Mouse (Mus musculus) urinary bladder, postnatal 36 days (tissue): ENCODE measurements around the gene Nop9.

Experiments used
- DNase-seq, 2 experiments: peaks; one replicate each; pipeline ENCODE4 v3.0.0; 2022; ENCODE audit warnings: low spot score in 2 of 2, mixed read lengths in 1 of 2

The Nop9 gene

GRCm38 (mm10) chr14:55727889-55728685 is 17.4 kb upstream of the Nop9 start:
- no peak for DNase-seq

DNA sequence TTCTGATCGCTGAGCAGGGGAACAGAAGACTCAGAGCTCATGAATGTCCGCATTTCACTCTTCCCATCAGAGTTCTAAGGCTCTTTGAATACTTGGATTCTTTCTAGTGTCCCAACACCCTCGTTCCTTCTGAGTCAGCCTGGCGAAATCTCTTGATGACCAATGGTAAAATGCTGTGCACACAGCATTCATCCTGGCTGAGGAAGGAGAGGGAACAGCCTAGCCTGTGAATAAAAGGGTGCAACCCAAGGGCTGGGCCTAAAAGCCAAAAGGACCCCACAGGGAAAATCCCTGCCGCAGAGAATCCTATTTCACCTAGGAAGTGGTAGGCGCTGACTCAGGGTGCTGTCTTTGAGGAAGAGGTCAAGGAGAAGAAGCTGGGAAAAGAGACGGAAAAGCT is 15.4 kb upstream of the Nop9 start:
- DNase-seq, result no peak

GRCm38 (mm10) chr14:55730531-55731032 is 14.9 kb upstream of the Nop9 start:
- DNase-seq, result no peak

DNA sequence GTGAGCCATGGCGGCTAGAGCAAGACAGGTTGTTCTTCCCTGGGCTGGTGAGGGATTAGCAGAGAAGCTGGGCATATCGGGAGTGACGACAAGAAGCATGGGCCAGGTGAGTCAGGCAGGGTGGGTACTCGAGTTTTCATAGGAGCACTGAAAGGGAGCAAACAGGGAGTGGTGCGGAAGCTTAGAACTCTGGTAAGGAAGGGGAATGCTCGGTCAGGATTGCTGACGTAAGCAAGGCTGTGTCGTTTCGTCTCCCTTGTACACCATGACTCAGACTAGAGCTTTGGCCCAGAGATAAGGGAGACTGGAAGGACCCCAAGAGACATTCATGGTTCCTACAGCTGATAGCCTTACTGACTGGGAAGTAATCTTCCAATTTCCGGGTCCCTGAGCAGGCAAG is 11.6 kb upstream of the Nop9 start:
- no peak for DNase-seq

- no peak for DNase-seq
Measured at GRCm38 (mm10) chr14:55734869-55735268, 10.6 kb upstream of the Nop9 start.

GRCm38 (mm10) chr14:55735334-55735733 is 10.2 kb upstream of the Nop9 start:
- DNase-seq, result no peak

- no peak for DNase-seq
Measured at GRCm38 (mm10) chr14:55735758-55736157, 9.7 kb upstream of the Nop9 start.

- DNase-seq, result no peak
Measured at GRCm38 (mm10) chr14:55737086-55737687, 8.3 kb upstream of the Nop9 start.

DNA sequence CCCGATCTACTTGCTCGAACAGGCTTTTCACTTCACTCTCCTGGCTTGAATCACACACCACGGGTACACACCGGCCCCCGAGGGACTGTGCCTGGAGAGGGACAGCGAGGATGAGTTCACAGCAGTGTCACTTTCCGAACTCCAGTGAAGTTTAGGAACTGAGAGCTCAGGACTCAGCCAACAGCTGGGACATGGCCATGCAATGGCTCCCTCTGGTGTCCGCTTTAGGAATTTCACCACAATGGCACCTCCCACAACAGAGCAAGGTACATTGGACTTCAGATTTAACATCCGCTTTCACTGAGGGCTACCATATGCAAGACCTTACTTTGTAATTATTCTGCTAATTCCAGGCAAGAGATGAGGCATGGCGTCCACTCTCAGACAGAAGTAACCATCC is 1.8 kb upstream of the Nop9 start:
- peak; percentile 84 to 88 for DNase-seq

GRCm38 (mm10) chr14:55745861-55746237 is 356 bp downstream of the Nop9 start:
- no peak for DNase-seq

DNA sequence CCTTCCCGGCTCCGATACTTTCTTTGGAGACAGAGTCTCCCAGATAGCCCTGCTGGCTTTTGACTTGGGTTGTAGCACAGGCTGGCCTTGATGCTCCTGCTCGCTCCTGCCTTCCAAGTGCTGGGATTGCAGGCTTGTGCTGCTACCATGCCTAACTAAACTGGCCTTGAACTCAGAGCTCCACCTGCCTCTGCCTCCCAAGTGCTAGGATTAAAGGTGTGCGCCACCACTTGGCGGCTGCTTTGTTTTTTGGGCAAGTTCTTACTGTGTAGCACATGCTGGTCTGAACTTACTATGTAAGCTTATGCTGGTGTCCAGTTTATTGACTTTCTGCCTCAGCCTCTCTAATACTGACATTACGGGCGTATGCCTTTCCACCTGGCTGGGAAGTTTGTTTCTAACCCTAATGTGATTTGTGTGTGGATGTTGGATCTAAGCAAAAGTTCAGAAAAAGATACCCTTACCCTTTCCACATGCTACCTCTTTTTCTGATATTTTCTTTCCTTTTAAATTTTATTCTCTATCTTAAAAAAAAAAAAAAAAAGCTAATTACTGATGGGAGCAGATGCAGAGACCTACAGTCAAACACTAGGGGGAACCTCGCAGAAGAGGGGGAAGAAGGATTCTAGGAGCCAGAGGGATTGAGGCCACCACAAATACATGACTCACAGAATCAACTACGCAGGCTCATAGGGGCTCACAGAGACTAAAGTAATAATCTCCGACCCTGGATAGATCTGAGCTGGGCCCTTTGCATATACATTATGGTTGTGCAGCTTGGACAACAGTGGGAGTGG is 1.8 kb downstream of the Nop9 start:
- DNase-seq, result no peak

- no peak for DNase-seq
Measured at GRCm38 (mm10) chr14:55757566-55757965, 12.1 kb downstream of the Nop9 start.

DNA sequence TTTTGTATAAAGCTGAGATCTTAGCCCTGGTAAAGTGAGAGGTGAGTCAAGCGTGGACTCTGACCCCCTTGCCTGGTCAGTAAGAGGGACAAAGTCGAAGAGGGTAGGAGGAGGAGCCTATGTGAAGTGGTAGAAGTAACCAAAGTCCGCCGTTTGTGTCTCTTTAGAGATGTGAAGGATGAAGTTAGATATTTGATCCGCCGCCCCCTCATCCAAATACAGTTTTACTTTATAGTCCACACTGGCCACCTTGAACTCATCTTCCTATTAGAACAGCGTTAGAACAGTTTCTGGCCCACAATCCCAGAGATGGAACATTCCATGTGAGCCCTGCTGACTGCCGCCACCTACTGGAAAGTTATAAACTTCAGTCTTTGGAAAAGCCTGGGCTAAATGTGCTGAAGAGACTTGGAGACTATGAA is 12.9 kb downstream of the Nop9 start, which contains the start of gene Cideb:
Gene Cideb (minus strand): TSS at position 96 of the 422 bp plus-strand sequence.
- DNase-seq, result no peak

GRCm38 (mm10) chr14:55760156-55760555 is 14.7 kb downstream of the Nop9 start:
- peak; percentile 79 to 82 for DNase-seq

- DNase-seq, result no peak
Measured at GRCm38 (mm10) chr14:55761163-55761562, 15.7 kb downstream of the Nop9 start, which contains the start of gene Ltb4r2. Gene Ltb4r2 (plus strand): TSS chr14:55761428.

DNA sequence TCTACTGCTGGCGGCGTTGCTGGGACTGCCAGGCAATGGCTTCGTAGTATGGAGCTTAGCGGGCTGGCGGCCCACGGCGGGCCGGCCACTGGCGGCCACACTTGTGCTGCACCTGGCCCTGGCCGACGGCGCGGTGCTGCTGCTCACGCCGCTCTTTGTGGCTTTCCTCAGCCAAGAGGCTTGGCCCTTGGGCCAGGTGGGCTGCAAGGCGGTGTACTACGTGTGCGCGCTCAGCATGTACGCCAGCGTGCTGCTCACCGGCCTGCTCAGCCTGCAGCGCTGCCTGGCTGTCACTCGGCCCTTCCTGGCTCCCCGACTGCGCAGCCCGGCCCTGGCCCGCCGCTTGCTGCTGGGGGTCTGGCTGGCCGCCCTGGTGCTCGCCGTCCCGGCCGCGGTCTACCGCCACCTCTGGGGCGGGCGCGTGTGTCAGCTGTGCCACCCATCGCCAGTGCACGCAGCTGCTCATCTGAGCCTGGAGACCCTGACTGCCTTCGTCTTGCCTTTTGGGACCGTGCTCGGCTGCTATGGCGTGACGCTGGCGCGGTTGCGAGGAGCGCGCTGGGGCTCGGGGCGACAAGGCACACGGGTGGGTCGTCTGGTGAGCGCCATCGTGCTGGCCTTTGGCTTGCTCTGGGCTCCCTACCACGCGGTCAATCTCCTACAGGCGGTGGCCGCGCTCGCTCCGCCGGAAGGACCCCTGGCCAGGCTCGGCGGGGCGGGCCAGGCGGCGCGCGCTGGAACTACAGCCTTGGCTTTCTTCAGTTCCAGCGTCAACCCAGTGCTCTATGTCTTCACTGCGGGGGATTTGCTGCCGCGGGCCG is 16.7 kb downstream of the Nop9 start:
- no peak for DNase-seq

GRCm38 (mm10) chr14:55763166-55763565 is 17.7 kb downstream of the Nop9 start:
- no peak for DNase-seq

DNA sequence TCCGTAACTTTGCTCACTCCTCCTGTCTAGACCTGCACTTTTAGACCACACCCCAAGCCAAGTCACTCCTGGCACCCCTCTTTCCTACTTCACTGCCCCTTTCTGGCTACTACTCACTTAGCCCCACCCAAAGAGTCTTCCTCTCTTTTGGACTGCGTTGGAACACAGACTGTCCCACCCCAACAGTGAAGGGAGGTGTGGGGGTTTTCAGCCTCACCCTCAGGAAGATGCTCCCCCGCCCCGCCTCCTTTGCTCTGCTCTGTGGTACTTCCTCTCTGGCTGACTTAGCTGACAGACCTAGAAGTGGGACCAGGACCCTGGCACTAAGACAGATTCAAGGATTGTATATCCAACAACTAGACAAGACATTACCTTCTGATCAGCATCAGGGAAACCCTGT is 20.2 kb downstream of the Nop9 start, which contains the start of gene Ltb4r1:
Gene Ltb4r1 (plus strand): TSS at position 267 of the 400 bp plus-strand sequence.
- no peak for DNase-seq

DNA sequence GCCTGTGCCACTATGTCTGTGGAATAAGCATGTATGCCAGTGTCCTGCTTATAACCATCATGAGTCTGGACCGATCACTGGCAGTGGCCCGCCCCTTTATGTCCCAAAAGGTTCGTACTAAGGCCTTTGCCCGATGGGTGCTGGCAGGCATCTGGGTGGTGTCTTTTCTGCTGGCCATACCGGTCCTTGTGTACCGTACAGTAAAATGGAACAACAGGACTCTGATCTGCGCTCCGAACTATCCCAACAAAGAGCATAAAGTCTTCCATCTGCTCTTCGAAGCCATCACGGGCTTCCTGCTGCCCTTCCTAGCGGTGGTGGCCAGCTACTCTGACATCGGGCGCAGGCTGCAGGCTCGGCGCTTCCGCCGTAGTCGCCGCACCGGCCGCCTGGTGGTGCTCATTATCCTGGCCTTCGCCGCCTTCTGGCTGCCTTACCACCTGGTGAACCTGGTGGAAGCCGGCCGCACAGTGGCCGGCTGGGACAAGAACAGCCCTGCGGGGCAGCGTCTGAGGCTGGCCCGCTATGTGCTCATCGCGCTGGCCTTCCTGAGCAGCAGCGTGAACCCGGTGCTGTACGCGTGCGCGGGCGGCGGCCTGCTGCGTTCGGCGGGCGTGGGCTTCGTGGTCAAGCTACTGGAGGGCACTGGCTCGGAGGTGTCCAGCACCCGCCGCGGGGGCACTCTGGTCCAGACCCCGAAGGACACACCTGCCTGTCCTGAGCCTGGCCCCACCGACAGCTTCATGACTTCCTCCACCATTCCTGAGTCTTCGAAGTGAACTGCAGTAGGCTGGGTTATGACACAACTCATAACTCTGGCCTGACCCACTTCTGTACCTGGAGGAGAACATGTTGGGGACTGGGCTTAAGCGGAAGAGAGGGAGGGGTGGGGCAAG is 22.3 kb downstream of the Nop9 start:
- peak; percentile 45 to 70 for DNase-seq

- no peak for DNase-seq
Measured at GRCm38 (mm10) chr14:55768555-55768954, 23.1 kb downstream of the Nop9 start.
